Mouse (Mus musculus): ENCODE data around the gene Il7r.
"Not testable (repeated sequence)": the region's sequence is repeated elsewhere in the genome, so short reads cannot be mapped to it uniquely, and the experiment has no call there.

Il7r gene

DNA sequence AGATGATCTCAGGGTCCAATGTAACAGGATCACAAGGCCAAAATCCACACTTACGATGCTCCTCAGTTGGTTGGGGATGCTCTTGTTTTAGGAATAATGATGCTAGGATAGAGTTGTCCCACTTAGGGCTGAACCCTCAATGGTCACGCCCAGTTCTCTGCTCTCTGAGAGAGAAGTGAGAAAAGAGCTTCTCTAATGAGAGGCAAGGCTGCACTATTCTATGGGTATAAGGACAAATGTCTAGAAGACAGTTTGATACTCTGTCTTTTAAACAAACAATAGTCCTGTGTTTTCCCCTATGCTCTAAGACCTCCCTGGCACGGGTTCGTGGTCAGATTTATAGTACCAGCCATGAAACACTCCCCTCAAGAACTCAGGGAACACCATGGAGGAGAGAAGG is at the start of gene Il7r:
Gene Il7r (minus strand): TSS at position 101 of the 400 bp plus-strand sequence.
- no peak for DNase-seq (ENCODE audit: low spot score in 2 of 2)

- no peak for DNase-seq (ENCODE audit: low spot score in 2 of 2)
Measured at GRCm38 (mm10) chr15:9577303-9577702, 47.3 kb upstream of the Il7r start.

GRCm38 (mm10) chr15:9574796-9575195 is 44.8 kb upstream of the Il7r start:
- no peak for DNase-seq (ENCODE audit: low spot score in 2 of 2)

DNA sequence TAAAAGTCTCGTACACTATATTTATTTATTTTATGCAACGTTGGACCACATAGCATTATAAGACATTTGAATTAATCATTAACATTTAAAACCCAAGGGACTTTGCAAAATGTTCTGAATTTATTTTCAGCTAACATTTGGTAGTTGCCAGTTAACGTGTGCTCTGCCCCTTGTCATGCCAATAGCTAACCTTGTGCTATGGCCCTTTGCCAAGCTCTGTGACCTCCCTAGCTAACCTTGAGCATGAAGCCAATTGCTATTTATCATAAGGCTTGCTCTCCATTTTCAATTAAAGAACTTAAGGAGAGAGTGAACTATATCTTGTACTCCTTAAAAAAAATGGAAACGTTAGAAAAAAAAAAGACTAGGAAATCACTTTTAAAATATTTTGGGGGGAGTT is 43.4 kb upstream of the Il7r start:
- no peak for DNase-seq (ENCODE audit: low spot score in 2 of 2)

DNA sequence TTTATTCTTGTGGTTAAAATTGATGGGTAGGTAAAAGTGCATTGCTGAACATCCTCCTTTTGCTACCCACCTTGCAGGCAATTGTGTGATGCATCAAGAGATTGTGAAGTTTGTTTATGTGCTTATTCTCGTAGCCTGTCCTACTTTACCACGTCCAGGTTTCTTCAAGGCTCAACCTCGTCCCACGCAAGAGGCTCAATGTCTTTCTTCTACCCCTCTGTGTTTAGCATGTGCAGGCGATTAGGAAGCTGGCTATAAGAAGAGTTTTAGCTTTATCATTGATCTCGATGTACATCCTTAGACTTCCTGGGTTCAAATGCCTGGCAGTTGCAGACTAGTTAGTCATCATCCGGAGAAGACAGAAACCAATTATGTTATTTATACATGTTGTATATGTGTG is 42.7 kb upstream of the Il7r start:
- DNase-seq (ENCODE audit: low spot score in 2 of 2): no peak

DNA sequence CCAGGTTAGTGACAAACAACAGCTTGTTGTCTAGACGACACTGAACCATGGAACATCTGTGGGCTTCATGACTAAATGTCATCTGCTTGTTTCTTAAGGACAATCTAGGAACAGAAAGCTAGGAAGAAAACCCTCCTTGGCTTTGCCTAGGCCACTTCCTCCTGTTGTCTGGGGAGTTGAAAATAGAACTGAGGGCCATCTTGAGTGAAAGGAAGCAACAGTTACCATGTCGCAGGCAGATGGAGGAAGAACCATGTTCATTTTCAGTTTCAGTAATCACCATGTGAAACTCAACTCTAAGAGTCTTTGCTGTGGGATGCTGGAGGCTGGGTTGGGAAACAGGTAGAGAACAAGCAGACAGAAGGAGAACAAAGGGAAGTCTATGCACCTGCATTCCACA is 41.9 kb upstream of the Il7r start:
- DNase-seq (ENCODE audit: low spot score in 2 of 2): no peak

- DNase-seq (ENCODE audit: low spot score in 2 of 2): no peak
Measured at GRCm38 (mm10) chr15:9567316-9567715, 37.3 kb upstream of the Il7r start.

DNA sequence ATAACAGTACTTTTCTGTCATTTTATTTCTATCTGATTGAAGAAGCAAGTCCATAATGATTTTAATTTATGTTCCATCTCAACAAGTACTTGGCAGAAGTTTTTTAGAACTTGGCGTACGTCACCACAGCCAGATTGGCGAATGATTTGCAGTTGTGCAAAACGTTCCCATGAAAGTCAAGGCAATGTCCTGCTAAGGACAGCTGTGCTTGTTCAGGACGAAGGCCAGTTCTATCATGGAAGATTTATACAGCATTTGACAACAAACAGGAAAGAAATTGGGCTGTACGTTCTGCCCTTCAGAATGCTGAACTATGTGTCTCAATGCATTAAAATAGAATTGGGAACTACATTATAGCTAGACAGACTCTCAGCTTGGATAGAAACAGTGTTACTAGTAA is 35.4 kb upstream of the Il7r start:
- no peak for DNase-seq (ENCODE audit: low spot score in 2 of 2)

GRCm38 (mm10) chr15:9564156-9564555 is 34.2 kb upstream of the Il7r start:
- no peak for DNase-seq (ENCODE audit: low spot score in 2 of 2)

DNA sequence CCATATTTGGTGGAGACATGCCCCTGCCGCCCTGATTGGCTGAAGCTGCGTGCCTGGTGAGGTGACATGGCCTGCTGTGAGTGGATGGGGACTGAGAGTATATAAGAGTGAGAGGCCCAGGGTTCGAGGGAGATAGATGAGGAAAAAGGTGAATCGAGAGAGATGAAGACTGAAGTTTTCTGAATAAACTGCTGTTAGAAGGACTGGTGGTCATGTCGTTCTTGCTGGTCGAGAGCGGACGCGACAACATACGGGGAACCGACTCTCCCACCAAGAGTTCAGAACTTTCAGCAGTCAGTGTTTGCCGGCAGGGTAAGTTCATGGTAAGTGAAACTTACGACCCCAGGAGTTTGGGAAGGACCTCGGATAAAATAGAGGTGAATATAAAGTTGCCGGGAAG is 27.3 kb upstream of the Il7r start:
- not testable (repeated sequence) for DNase-seq (ENCODE audit: low spot score in 2 of 2)

DNA sequence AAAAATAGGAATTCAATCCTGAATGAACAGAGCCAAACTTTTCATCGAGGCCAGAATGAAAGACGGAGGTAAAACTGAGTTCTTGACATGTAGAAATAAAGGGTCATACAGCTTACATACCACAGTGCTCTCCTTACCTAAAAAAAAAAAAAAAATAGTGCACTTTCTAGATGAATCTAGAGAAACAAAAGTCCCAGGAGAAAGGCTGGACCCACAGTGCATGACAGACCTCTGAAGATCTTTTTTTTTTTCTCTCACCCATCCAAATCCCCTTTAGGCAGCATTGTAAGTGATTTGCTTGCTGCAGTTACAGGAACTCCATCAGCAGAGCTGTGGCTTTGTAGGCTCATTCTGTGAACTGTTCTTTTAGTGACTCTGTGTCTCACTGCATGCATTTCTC is 19.0 kb upstream of the Il7r start:
- no peak for DNase-seq (ENCODE audit: low spot score in 2 of 2)

DNA sequence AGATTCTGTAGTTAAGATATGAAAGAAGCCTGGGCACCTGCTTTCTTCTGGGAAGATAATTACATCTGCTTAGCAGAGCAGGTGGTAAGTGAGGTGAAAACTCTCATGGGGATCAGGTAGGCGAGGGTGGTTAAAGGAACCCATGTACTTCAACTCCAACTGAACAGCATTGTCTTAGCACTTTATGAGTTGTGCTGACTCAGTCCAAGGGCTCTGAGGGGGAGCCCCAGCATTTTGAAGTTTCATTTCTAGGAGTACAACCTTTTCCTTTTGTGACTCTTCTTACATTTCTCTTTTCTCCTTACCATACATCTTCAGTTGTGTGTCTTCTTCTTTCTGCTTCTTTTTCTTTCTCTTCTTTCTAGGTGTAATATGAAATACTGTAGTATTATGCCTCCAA is 5.2 kb upstream of the Il7r start:
- DNase-seq (ENCODE audit: low spot score in 2 of 2): no peak

DNA sequence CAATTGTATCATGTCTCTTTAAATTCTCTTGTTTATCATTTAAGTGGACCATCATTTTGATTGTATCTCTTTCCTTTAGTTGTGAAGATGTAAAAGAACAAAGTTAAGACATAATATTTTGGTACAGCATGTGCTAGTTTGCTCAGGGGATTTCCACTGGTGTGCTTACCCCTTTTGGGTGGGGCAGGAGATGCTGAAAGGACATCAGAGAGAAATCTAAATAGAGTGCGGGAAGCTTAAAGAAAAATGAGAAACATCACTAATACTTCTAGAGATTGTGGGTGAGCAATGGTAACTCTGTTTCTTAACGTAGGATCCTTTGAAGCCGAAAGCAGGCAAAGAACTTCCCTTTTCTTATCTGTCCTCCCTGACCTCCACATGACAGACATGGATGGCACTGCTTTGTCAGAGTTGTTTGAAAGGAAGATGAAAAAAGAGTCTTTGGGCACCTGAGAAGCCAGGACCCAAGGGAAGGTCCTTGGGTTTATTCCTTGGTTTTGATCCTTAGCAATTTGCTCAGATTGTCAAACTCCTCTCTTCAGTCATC is 3.5 kb upstream of the Il7r start:
- no peak for DNase-seq (ENCODE audit: low spot score in 2 of 2)

DNA sequence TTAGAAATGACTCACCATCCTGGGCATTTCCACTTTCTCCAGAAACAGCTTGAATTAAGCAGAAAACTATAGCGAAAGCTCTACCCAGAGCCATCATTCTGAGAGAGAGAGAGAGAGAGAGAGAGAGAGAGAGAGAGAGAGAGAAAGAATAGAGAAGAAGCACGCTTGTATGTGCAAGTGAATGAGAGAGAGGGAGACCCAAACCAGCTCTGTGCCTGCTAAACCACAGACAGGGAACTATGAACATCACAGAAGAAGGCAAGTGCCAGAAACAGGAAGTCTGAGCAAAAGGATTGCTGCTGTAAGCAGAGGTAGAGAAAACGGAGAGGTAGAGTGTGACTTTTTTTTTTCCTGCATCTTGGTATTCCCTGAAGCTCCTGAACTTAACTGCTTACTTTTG is 330 bp downstream of the Il7r start:
- DNase-seq (ENCODE audit: low spot score in 2 of 2): no peak

DNA sequence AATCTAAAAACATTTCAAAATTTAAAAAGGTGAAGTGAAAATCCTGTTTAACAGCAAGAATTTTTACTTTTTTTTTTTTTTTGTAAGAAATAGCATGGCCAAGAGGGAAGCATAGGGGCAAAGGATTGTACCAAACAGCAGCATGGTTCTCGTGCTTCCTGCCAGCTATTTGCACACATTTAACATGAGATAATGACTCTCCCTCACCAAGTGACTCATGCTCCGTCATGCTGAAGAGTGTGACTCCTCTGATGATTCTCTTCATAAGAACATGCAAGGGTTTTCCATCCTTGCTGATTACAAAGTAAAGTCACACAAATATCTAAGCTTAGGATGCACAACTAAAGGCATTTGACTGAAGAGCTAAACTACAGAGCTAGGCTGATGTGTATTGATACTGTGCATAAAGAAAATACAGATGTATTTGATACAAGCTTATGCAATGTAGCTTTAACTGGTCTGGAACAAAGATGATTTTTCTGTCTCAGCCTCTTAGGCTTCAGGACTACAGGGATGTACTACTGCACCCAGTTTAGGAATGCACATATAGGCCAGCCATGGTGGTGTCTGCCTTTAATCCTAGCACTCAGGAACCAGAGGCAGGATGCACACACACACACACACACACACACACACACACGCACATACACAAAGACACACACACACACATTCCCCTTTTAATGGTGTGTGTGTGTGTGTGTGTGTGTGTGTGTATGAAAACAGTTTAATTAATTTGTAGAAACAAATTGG is 1.6 kb downstream of the Il7r start:
- DNase-seq (ENCODE audit: low spot score in 2 of 2): no peak

DNA sequence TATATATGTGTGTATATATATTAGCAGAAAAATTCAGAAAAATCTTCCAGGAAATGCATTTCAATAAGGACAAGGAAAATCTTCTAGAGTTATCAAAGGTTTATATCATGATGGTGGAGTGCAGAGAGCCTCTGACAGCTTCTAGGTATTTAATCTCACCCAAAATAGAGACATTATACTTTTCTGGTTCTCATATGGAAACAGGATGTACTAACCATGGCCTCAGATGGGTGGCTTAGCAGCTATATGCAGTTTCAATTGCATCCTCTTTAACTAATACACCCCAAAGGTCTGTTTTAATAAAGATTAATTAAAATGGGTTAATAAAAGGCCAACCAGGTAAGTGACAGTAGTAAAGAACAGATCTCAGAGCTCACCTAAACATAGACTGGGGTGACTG is 3.6 kb downstream of the Il7r start:
- no peak for DNase-seq (ENCODE audit: low spot score in 2 of 2)

- no peak for DNase-seq (ENCODE audit: low spot score in 2 of 2)
Measured at GRCm38 (mm10) chr15:9524907-9525306, 5.1 kb downstream of the Il7r start.

DNA sequence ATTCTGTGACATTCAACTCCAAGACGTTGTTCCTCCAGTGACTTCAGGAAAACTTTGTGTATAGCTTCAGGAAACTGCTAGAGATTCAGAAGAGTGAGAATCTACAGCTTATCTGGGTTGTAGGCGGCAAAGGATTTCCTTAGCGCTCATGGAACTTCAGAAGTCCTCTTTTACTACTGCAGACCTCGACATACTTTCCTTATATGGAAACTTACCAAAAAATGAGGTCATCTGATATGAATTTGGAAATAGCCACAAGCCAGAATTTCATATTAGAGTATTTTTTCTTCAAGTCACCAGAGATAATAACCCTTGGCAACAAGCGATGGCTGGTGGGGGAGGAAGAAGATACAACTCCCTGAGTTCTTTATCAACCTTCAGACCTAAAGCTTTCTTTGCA is 6.0 kb downstream of the Il7r start:
- DNase-seq (ENCODE audit: low spot score in 2 of 2): no peak

- no peak for DNase-seq (ENCODE audit: low spot score in 2 of 2)
Measured at GRCm38 (mm10) chr15:9523059-9523458, 6.9 kb downstream of the Il7r start.

DNA sequence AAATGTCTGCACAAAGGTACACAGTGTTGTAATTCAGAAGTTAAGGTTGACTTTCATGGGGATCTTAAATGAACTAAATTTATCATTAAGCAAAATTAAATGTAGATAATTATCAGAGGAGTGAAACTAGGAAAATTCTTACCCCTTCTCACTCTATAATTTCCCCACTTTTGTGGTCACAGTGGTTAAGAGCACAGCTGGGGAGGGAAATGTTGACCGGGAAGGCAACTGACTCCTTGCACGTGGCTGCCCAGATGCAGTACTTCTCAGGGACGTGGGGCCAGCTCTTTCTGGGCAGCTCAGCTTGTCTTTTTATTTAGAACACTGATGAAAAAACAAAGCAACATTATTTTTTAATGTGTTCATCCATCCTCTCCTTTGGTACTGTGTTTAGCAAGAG is 37.9 kb downstream of the Il7r start:
- no peak for DNase-seq (ENCODE audit: low spot score in 2 of 2)

DNA sequence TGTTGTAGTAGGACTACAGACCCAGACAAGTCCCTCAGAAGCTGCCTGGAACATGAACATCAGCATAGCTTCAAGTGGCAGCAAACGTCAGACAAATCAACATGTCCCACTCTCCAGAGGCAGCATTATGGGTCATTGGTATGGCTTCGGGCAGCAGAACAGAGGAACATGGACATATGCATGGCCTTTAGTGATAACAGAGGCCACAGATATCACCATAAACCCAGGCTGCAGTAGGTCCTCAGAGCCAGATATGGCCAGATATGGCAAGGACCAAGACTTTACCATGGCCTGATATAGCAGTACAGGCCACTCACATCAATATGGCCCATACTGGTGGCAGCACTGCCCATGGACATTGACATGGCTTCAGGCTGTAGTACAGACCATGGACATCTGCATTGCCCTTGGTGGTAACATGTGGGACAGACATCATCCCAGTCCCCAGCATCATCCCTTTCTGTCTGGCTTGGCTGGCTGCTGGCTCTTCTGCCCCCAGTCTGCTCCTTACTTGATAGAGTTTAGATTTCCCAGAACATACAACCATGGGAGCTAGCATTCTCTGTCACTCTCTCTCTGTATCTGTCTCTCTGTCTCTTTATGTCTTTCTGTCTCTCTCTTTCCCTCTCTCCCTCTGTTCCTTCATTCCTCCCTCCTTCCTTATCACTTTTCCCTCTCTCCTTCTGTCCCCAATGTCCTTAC is 40.4 kb downstream of the Il7r start:
- DNase-seq (ENCODE audit: low spot score in 2 of 2): no peak

GRCm38 (mm10) chr15:9473188-9473587 is 56.8 kb downstream of the Il7r start:
- no peak for DNase-seq (ENCODE audit: low spot score in 2 of 2)

- DNase-seq (ENCODE audit: low spot score in 2 of 2): no peak
Measured at GRCm38 (mm10) chr15:9472618-9473017, 57.4 kb downstream of the Il7r start.
